Mouse (Mus musculus): Measurements from ENCODE around the gene Xylt2. TPM values are rescaled to one million over a fixed set of nuclear protein-coding genes. Genes with fewer than 3 reads are reported as not detected.

Xylt2 gene
- total RNA-seq, 2 experiments from 2014 or later = 3.6 to 3.9 TPM

DNA sequence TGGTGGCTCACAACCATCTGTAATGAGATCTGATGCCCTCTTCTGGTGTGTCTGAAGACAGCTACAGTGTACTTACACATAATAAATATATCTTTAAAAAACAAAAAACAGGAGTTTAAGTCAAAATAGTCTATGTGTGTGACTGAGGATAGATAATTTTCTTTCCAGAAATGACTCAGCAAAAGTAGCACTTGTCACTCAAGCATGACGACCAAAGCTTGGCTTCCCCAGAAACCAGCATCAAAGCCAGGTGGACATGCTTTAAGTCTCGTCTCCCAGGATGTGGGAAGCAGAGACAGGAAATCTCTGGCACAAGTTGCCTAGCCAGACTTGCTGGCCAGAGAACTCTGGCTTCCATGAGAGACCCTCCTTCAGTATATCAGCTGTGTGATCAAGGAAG, 55.2 kb downstream of the Xylt2 start:
- TF ChIP-seq CTCF (IDR thresholded peaks at IDR 0.05) = no peak
- intact Hi-C loops (cut with DNase I) = no loop called here
- no peak for DNase-seq
- Histone ChIP-seq H3K4me3 (no peak overlapping the region), H3K27ac (no peak overlapping the region)

DNA sequence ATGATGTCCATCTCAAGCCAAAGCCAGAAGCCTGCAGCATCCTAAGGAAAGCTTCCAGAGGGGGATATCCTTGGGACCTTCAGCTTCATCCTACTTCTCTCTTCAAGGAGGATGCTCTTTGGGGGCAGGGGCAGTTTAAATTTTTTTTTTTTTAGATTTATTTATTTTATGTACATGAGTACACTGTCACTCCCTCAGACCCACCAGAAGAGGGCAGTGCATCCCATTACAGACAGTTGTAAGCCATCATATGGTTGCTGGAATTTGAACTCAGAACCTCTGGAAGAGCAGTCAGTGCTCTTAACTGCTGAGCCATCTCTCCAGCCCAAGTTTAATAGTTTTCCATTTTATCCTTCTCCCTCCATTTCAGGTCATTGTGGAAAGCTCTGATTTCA, 55.9 kb downstream of the Xylt2 start:
- TF ChIP-seq CTCF (IDR thresholded peaks at IDR 0.05) = peak; percentile 35; the same call in 1 of the 2 replicates
- Histone ChIP-seq H3K4me3 (no peak overlapping the region), H3K27ac (no peak overlapping the region)
- intact Hi-C loops (cut with DNase I) = no loop called here
- no peak for DNase-seq

DNA sequence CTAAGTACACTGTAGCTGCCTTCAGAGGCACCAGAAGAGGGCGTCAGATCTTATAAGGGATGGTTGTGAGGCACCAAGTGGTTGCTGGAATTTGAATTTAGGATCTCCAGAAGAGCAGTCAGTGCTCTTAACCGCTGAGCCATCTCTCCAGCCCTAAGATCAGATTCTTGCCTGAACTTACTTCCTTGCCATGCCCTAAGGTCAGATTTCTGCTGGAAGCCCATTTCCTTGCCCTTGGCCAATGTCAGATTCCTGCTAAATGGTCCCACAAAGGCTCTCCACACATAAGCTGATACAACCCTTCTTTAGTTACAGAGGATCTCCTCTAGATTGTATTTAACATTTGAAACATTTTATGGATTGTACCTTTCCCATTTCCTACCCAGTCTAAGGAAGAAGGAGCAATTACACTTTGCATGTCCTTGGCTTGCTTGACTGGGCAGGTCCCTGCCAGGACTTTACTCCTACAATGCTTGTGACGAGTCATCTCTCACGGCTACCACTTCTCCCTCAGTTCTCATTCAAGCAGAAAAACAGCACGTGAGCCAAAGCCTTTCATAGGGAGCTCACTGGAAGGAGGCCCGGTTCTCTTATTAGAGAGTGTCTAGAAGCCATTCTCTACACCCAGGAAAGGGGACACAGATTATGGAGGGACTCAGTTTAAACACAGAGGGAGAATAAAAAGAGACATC, 56.4 kb downstream of the Xylt2 start:
- Histone ChIP-seq H3K4me3 (no peak overlapping the region), H3K27ac (no peak overlapping the region)
- DNase-seq = no peak
- intact Hi-C loops (cut with DNase I) = no loop called here
- TF ChIP-seq CTCF (IDR thresholded peaks at IDR 0.05) = no peak

DNA sequence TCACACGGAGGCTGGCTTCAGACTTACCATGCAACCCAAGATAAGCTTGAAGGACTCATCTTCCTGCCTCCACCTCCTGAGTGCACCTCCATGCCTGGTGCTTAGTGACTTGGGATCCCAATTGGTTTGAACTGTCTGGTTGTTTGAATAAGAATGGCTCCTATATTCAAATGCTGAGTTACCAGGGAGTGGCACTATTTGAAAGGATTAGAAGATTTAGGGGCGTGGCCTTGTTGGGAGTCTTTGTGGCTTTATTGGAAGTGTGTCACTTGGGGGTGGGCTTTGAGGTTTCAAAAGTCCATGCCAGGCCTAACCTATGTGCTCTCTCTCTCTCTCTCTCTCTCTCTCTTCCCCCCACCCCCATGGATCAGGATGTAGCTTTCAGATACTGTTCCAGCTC, 59.7 kb downstream of the Xylt2 start:
- no peak overlapping the region for H3K4me3 ChIP-seq
- intact Hi-C loops (cut with DNase I) = no loop called here
- DNase-seq = no peak
- H3K27ac ChIP-seq = no peak overlapping the region
- TF ChIP-seq CTCF (IDR thresholded peaks at IDR 0.05) = no peak

DNA sequence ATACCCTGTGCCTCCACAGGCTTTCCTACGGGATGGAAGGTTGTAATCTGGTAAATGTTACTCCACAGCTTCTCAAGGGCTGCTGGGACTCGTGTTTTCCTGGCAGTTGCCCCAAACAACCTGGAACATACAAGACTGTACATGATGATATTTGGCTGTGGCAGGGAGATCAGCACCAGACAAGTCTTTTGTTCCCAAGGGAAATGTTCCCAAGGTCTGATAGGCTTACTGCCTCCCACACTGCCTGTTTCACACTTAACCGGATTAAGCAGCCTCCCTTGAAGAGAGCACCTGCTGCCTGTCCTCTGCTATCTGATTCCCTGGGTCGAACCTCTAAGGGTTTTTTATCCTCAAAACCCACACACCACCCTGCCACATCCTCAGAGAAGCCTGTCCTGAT, 61.8 kb downstream of the Xylt2 start:
- H3K27ac ChIP-seq = no peak overlapping the region
- TF ChIP-seq CTCF (IDR thresholded peaks at IDR 0.05) = no peak
- DNase-seq = no peak
- no peak overlapping the region for H3K4me3 ChIP-seq
- intact Hi-C loops (cut with DNase I) = no loop called here

DNA sequence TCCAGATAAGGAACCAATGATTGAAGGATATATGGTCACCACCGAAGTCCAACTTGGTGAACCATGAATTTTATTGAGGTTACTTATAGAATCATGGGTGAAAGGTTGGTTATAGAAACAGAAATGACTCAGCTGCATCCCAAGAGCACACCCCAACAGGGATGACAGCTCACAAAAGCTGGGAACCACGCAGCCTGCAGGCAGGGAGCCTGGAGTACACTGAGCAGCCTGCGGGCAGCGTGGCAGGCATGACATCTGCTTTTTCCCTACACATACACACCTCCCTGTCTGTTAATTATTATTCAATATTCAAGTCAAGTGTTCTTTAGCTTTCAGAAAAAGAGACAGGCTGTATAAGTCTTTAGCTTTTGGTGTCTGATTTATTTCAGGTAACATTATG, 62.7 kb downstream of the Xylt2 start:
- intact Hi-C loops (cut with DNase I) = no loop called here
- no peak overlapping the region for H3K4me3 ChIP-seq
- DNase-seq = no peak
- H3K27ac ChIP-seq = no peak overlapping the region
- TF ChIP-seq CTCF (IDR thresholded peaks at IDR 0.05) = no peak

Other genes starting within 250 kb of the Xylt2 start
- 1 to 10 TPM; 1.2 to 3.0 TPM for gene Cacna1g, start 203.3 kb downstream of the Xylt2 start, total RNA-seq (2021)
- not detected for gene Spata20, start 191.3 kb downstream of the Xylt2 start, total RNA-seq (2021)
- gene Epn3, start 177.5 kb downstream of the Xylt2 start, total RNA-seq (2021) = under 1 TPM in 1 of 2 experiments, not detected in 1; 0.05 TPM
- not detected for gene Mycbpap, start 155.8 kb downstream of the Xylt2 start, total RNA-seq (2021)
- gene Rsad1, start 128.3 kb downstream of the Xylt2 start, total RNA-seq (2021) = 1 to 10 TPM; 2.9 to 4.1 TPM
- 10 to 100 TPM in 1 of 2 experiments, 1 to 10 TPM in 1; 9.5 to 69.2 TPM for gene Chad, start 112.5 kb downstream of the Xylt2 start, total RNA-seq (2021)
- 1 to 10 TPM; 1.6 to 3.6 TPM for gene Acsf2, start 75.6 kb downstream of the Xylt2 start, total RNA-seq (2021)
- gene Lrrc59, start 47.7 kb downstream of the Xylt2 start, total RNA-seq (2021) = 10 to 100 TPM; 35.8 to 37.5 TPM
- 10 to 100 TPM; 50.4 to 59.8 TPM for gene Mrpl27, start 23.7 kb downstream of the Xylt2 start, total RNA-seq (2021)
- not detected for gene Eme1, start 23.6 kb downstream of the Xylt2 start, total RNA-seq (2021)
- not detected for gene Gm11541, start 27.0 kb upstream of the Xylt2 start, total RNA-seq (2021)
- 1 to 10 TPM in 1 of 2 experiments, under 1 TPM in 1; 0.82 to 1.3 TPM for gene Cdc34b, start 64.3 kb upstream of the Xylt2 start, total RNA-seq (2021)
- not detected for gene Tmem92, start 105.2 kb upstream of the Xylt2 start, total RNA-seq (2021)

Measured in gastrocnemius, adult 2 months (tissue).